Mouse (Mus musculus) bone marrow, adult 2 months (tissue): ENCODE data around the gene Cmc1.

Experiments used
- CTCF ChIP-seq: fragments of 200-500 bp; IDR thresholded peaks from 2 replicates; pipeline ENCODE4 v1.5.1; 2011; ENCODE audit warnings: low read length, control low read depth; ENCODE audit not compliant: control insufficient read depth, insufficient read depth
- POLR2A ChIP-seq: fragments of 200-500 bp; IDR thresholded peaks from 2 replicates; pipeline ENCODE4 v1.6.1; 2011; ENCODE audit warnings: low read depth, mild to moderate bottlenecking, control low read depth, low read length, borderline replicate concordance; ENCODE audit not compliant: control insufficient read depth

DNA sequence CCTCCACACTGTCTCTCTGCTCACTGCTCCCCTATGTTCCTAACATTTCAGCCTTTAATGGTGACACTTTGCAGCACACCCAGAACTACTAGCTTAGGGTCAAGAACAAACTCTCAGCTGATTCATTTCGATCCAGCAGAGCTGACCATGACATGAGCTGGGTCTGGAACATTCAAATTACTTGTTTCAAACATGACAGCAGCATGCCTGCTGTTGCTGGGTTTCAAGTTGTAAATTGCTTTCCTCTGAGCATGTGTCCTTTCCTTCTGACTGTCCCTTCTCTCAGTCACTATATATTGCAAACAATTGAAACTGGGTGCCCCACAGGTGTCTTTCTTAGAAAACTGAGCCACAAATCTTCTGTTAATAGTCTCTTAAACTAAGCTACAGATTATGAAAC is 43.3 kb upstream of the Cmc1 start:
- no peak for TF ChIP-seq CTCF
- no peak for TF ChIP-seq POLR2A
